Mouse (Mus musculus) ES-E14 (cell line): Measurements from ENCODE around the gene Npepps.

ENCODE experiments used
- CHD2 ChIP-seq: IDR thresholded peaks from 2 replicates; pipeline ENCODE4 v1.6.1; 2014; ENCODE audit warnings: mild to moderate bottlenecking, low read depth, low read length, inconsistent platforms
- MAFK ChIP-seq: IDR thresholded peaks from 2 replicates; pipeline ENCODE4 v1.6.1; 2014; ENCODE audit warnings: mild to moderate bottlenecking, low read depth, low read length, inconsistent platforms; ENCODE audit not compliant: insufficient read depth
- ZC3H11A ChIP-seq: IDR thresholded peaks from 2 replicates; pipeline ENCODE4 v1.6.1; 2012; ENCODE audit warnings: low read depth, mild to moderate bottlenecking, inconsistent platforms, low read length, borderline replicate concordance
- ZNF384 ChIP-seq: IDR thresholded peaks from 2 replicates; pipeline ENCODE4 v1.6.1; 2012; ENCODE audit warnings: low read depth, low read length, inconsistent platforms

DNA sequence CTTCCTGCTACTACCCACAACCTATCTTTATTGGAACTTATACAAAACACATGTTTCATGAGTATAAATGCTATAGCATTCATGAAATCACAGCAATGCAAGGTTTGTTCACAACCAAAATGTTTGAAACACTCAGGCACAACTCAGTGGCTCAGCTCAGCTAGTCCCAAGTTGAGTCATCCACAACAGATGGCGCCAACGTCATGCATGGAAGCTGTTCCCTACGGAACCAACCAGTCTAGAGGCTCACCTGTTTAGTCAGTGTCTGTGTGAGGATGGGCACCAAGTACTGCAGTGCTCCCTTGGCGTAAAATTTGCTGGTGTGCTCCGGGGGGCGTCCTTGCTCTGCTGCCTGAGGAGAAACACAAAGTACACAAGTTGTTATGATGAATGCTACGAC is 104.9 kb downstream of the Npepps start:
- TF ChIP-seq CHD2, result no peak
- TF ChIP-seq MAFK, result no peak
- no peak for TF ChIP-seq ZC3H11A
- no peak for TF ChIP-seq ZNF384
